Mouse (Mus musculus): ENCODE measurements around the gene Rhox4c. TPM values are rescaled to one million over a fixed set of nuclear protein-coding genes. Genes with fewer than 3 reads are reported as not detected.
"Not testable (repeated sequence)": the region's sequence is repeated elsewhere in the genome, so short reads cannot be mapped to it uniquely, and the experiment has no call there.

The Rhox4c gene
- not detected for total RNA-seq (2021)
- long read RNA-seq, experiment 1, result 0 reads
- long read RNA-seq, experiment 2, result 0 reads

DNA sequence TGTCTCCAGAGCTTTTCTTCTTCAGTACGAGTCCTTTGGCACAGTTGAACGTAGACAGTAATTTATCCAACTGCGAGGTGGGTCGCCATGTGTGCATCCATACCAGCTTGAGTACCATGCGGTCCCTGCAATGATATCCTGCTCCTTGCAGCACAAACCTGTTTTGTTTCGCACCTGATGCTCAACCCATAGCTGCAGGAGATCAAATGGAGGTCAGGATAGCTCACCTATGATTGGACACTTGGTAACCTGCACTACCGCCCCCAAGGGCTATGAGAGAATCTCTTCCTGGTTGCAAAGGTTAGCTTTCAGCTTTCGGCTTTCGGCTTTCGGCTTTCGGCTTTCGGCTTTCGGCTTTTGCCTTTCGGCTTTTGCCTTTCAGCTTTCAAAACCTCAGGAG is at the start of gene Rhox4c:
Rhox4c (plus strand) TSS at position 301 of the 400 bp plus-strand sequence.
- intact Hi-C loops (cut with DNase I); H3K27ac ChIP-seq; H3K4me3 ChIP-seq; DNase-seq (ENCODE audit: extremely low spot score in 1 of 2, low spot score in 2 of 2): not testable (repeated sequence)

DNA sequence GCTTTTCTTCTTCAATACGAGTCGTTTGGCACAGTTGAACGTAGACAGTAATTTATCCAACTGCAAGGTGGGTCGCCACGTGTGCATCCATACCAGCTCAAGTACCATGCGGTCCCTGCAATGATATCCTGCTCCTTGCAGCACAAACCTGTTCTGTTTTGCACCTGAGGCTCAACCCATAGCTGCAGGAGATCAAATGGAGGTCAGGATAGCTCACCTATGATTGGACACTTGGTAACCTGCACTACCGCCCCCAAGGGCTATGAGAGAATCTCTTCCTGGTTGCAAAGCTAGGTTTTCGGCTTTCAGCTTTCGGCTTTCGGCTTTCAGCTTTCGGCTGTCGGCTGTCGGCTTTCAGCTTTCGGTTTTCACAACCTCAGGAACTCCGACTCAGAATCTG is 47.9 kb upstream of the Rhox4c start, which contains the start of gene Rhox4b:
Rhox4b (plus strand) TSS at position 301 of the 400 bp plus-strand sequence.
- intact Hi-C loops (cut with DNase I); H3K27ac ChIP-seq; DNase-seq (ENCODE audit: extremely low spot score in 1 of 2, low spot score in 2 of 2); H3K4me3 ChIP-seq: not testable (repeated sequence)

DNA sequence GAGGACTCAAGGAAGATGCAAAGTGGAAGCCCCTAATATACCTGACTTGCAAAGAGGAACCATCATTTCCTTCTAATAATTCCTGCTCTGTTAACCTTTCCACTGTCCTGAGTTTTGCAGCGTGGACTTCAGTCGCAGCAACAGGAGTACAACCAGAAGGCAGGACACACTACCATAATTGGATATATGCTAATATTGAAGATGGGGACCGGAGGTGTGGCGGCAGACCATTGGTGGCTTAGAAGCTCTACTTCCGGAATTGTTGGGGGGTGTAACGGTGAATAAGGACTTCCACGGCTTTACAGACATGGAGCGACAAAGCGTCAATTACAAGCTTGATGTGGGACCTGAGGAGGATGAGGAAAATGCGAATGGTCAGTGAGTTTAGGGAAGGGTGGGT is 26.8 kb upstream of the Rhox4c start, which contains the start of gene Rhox2c:
Rhox2c (plus strand) TSS at position 301 of the 400 bp plus-strand sequence.
- DNase-seq (ENCODE audit: extremely low spot score in 1 of 2, low spot score in 2 of 2); intact Hi-C loops (cut with DNase I); H3K4me3 ChIP-seq; H3K27ac ChIP-seq: not testable (repeated sequence)

DNA sequence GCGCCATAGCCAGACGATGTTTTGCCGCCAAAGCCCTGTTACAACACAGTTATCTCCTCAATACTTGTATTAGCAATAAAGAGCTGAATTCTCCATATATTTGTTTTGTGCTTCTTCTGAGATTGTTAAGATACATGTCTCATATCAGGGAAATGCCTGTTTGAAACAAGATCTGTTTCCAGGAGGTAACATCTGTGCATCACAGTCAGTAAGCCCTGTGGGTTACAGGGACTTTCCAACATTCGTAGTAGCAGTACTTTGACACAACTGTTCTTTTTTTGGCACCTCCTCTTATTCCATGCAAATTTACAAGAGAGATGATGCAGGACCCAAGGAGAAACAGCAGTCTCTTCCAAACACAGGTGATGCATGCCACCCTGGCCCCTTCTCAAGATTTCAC is 21.9 kb upstream of the Rhox4c start, which contains the start of gene Rhox3c:
Rhox3c (plus strand) TSS at position 301 of the 400 bp plus-strand sequence.
- H3K27ac ChIP-seq; intact Hi-C loops (cut with DNase I); H3K4me3 ChIP-seq; DNase-seq (ENCODE audit: extremely low spot score in 1 of 2, low spot score in 2 of 2): not testable (repeated sequence)

DNA sequence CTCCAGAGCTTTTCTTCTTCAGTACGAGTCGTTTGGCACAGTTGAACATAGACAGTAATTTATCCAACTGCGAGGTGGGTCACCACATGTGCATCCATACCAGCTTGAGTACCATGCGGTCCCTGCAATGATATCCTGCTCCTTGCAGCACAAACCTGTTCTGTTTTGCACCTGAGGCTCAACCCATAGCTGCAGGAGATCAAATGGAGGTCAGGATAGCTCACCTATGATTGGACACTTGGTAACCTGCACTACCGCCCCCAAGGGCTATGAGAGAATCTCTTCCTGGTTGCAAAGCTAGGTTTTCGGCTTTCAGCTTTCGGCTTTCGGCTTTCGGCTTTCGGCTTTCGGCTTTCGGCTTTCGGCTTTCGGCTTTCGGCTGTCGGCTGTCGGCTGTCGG is 33.9 kb downstream of the Rhox4c start, which contains the start of gene Rhox4d:
Rhox4d (plus strand) TSS at position 301 of the 400 bp plus-strand sequence.
- DNase-seq (ENCODE audit: extremely low spot score in 1 of 2, low spot score in 2 of 2); H3K4me3 ChIP-seq; intact Hi-C loops (cut with DNase I); H3K27ac ChIP-seq: not testable (repeated sequence)

DNA sequence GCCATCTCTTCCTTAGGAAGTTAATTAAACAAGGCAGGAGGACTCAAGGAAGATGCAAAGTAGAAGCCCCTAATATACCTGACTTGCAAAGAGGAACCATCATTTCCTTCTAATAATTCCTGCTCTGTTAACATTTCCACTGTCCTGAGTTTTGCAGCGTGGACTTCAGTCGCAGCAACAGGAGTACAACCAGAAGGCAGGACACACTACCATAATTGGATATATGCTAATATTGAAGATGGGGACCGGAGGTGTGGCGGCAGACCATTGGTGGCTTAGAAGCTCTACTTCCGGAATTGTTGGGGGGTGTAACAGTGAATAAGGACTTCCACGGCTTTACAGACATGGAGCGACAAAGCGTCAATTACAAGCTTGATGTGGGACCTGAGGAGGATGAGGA is 50.0 kb downstream of the Rhox4c start, which contains the start of gene Rhox2e:
Rhox2e (plus strand) TSS at position 301 of the 400 bp plus-strand sequence.
- H3K4me3 ChIP-seq; intact Hi-C loops (cut with DNase I); DNase-seq (ENCODE audit: extremely low spot score in 1 of 2, low spot score in 2 of 2); H3K27ac ChIP-seq: not testable (repeated sequence)

Other genes with a start within 250 kb of the Rhox4c start
- not detected for gene Rhox2a, start 235.4 kb upstream of the Rhox4c start, total RNA-seq (2021)
- gene Rhox3a, start 230.4 kb upstream of the Rhox4c start, total RNA-seq (2021), result not detected
- not detected for gene Rhox4a, start 215.0 kb upstream of the Rhox4c start, total RNA-seq (2021)
- not detected for gene Rhox3a2, start 100.3 kb upstream of the Rhox4c start, total RNA-seq (2021)
- not detected for gene Rhox4a2, start 89.5 kb upstream of the Rhox4c start, total RNA-seq (2021)
- not detected for gene Rhox2b, start 68.3 kb upstream of the Rhox4c start, total RNA-seq (2021)
- gene Rhox4b, start 47.8 kb upstream of the Rhox4c start, total RNA-seq (2021), result not detected
- gene Rhox2c, start 26.7 kb upstream of the Rhox4c start, total RNA-seq (2021), result not detected
- not detected for gene Rhox3c, start 21.8 kb upstream of the Rhox4c start, total RNA-seq (2021)
- not detected for gene Rhox2d, start 13.1 kb downstream of the Rhox4c start, total RNA-seq (2021)
- not detected for gene Rhox4d, start 34.0 kb downstream of the Rhox4c start, total RNA-seq (2021)
- gene Rhox2e, start 50.1 kb downstream of the Rhox4c start, total RNA-seq (2021), result not detected
- gene Rhox3e, start 61.7 kb downstream of the Rhox4c start, total RNA-seq (2021), result not detected
- not detected for gene Rhox4e, start 77.1 kb downstream of the Rhox4c start, total RNA-seq (2021)
- gene Rhox2f, start 91.1 kb downstream of the Rhox4c start, total RNA-seq (2021), result not detected
- not detected for gene Rhox3f, start 100.7 kb downstream of the Rhox4c start, total RNA-seq (2021)
- not detected for gene Rhox4f, start 127.4 kb downstream of the Rhox4c start, total RNA-seq (2021)
- gene Rhox3g, start 148.3 kb downstream of the Rhox4c start, total RNA-seq (2021), result not detected
- not detected for gene Rhox2g, start 163.1 kb downstream of the Rhox4c start, total RNA-seq (2021)
- not detected for gene Rhox4g, start 171.0 kb downstream of the Rhox4c start, total RNA-seq (2021)
- not detected for gene Rhox3h, start 188.4 kb downstream of the Rhox4c start, total RNA-seq (2021)
- gene Rhox2h, start 192.9 kb downstream of the Rhox4c start, total RNA-seq (2021), result not detected

Measured in left cerebral cortex, adult 2 months (tissue).